Mouse (Mus musculus) limb, embryonic 14.5 days (tissue): ENCODE measurements around the gene Fuca2. TPM values are rescaled to one million over a fixed set of nuclear protein-coding genes. Genes with fewer than 3 reads are reported as not detected.
"Not testable (repeated sequence)": the region's sequence is repeated elsewhere in the genome, so short reads cannot be mapped to it uniquely, and the experiment has no call there.

Experiments used
- ATAC-seq: fragments of 200-750 bp; cut with Nextera tagmentation; 2 replicates; pipeline ENCODE4 v1.8.0; 2017; ENCODE audit warnings: low read depth, moderate number of reproducible peaks, moderate TSS enrichment; ENCODE audit not compliant: low FRiP score
- DNase-seq: peaks from one replicate; pipeline ENCODE4 v3.0.0-alpha.2; 2015; ENCODE audit warnings: low spot score
- H3K27ac ChIP-seq: fragments of 300-500 bp; sonication (generic); replicated peaks from 2 replicates; pipeline ENCODE4 v1.5.1; 2014; ENCODE audit warnings: low read depth, mild to moderate bottlenecking, low read length, moderate library complexity, mixed read lengths
- H3K27me3 ChIP-seq: fragments of 300-500 bp; sonication (generic); 2 replicates; pipeline ENCODE4 v1.6.1; 2014; ENCODE audit warnings: low read length, mixed read lengths; ENCODE audit not compliant: control insufficient read depth, insufficient read depth
- H3K36me3 ChIP-seq: fragments of 300-500 bp; sonication (generic); 2 replicates; pipeline ENCODE4 v1.6.1; 2014; ENCODE audit warnings: mild to moderate bottlenecking, low read length, moderate library complexity, mixed read lengths; ENCODE audit not compliant: control insufficient read depth, insufficient read depth
- H3K4me1 ChIP-seq: fragments of 300-500 bp; sonication (generic); 2 replicates; pipeline ENCODE4 v1.6.1; 2014; ENCODE audit warnings: antibody characterized with exemption, low read length, mixed read lengths; ENCODE audit not compliant: control insufficient read depth, insufficient read depth
- H3K4me2 ChIP-seq: fragments of 300-500 bp; sonication (generic); replicated peaks from 2 replicates; pipeline ENCODE4 v1.6.1; 2014; ENCODE audit warnings: low read depth, mild to moderate bottlenecking, low read length, moderate library complexity; ENCODE audit not compliant: severe bottlenecking
- H3K4me3 ChIP-seq: fragments of 300-500 bp; sonication (generic); replicated peaks from 2 replicates; pipeline ENCODE4 v1.5.1; 2014; ENCODE audit warnings: low read length
- H3K9ac ChIP-seq: fragments of 300-500 bp; sonication (generic); 2 replicates; pipeline ENCODE4 v1.6.1; 2014; ENCODE audit warnings: mild to moderate bottlenecking, low read depth, low read length, moderate library complexity; ENCODE audit not compliant: severe bottlenecking
- H3K9me3 ChIP-seq: fragments of 300-500 bp; sonication (generic); 2 replicates; pipeline ENCODE4 v1.6.1; 2016; ENCODE audit warnings: low read length; ENCODE audit not compliant: control insufficient read depth
- POLR2A ChIP-seq: fragments of 200-500 bp; IDR thresholded peaks from 2 replicates; pipeline ENCODE4 v1.8.0; 2012; ENCODE audit warnings: inconsistent platforms, mild to moderate bottlenecking, moderate library complexity, borderline replicate concordance; ENCODE audit not compliant: insufficient read depth, insufficient read length; ENCODE audit errors: extremely low read depth
- WGBS: fragments of 180-500 bp; shearing (Covaris S2); extraction: QIAGEN DNeasy Blood & Tissue Kit; methylation state at CpG from one replicate; pipeline ENCODE4 v1.1.7; 2014; 5-methylcytosine and 5-hydroxymethylcytosine counted together
- polyA plus RNA-seq, 2 experiments: library from polyadenylated mRNA; depleted of rRNA in 1 of 2; stranded (reverse) in 1 of 2; unstranded in 1 of 2; fragments of >200 nt; fragmentation: Nextera tagmentation in 1 of 2; extraction: Ambion mirVana in 1 of 2; gene quantifications; 2 replicates each; pipeline versions ENCODE4 v1.2.1 to v1.2.3; 2012 to 2014

Gene Fuca2
- polyA plus RNA-seq, 2 experiments: 33.1 to 55.8 TPM

DNA sequence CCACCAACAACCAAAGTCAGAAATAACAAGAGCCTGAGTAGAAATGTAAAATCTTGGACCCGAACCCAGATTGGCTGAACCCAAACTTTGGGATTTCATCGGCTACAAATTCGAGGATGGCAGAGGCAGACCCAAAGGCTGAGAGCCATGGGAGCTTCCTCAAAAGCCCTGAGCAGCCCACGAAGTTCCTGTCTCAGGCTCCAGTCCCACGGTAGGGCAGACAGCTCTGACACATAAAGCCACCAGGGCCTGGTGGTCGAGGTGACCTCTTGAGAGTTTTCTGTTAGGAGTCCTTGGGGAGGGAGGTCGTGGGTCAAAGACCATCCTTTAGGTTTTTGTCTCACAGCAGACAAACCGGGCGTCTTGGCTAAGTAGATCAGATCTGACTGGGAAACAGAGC is 1.1 kb downstream of the Fuca2 start:
- H3K27ac ChIP-seq: no peak overlapping the region
- 51% methylated on average over 9 of the region's 9 CpGs for WGBS
- DNase-seq (no peak), ATAC-seq (no peak)
- no peaks in the 10 kb centered on the region; the same call in 1 of the 2 replicates for H3K36me3 ChIP-seq
- H3K27me3 ChIP-seq: no peaks in the 10 kb centered on the region
- H3K4me3 ChIP-seq: peak overlapping the region; percentile 60
- H3K4me2 ChIP-seq: peak overlapping the region; percentile 81
- TF ChIP-seq POLR2A: no peak
- H3K9me3 ChIP-seq: no peaks in the 10 kb centered on the region
- H3K9ac ChIP-seq: peak overlapping the region; percentile 71; the same call in 1 of the 2 replicates
- no peaks in the 10 kb centered on the region for H3K4me1 ChIP-seq

DNA sequence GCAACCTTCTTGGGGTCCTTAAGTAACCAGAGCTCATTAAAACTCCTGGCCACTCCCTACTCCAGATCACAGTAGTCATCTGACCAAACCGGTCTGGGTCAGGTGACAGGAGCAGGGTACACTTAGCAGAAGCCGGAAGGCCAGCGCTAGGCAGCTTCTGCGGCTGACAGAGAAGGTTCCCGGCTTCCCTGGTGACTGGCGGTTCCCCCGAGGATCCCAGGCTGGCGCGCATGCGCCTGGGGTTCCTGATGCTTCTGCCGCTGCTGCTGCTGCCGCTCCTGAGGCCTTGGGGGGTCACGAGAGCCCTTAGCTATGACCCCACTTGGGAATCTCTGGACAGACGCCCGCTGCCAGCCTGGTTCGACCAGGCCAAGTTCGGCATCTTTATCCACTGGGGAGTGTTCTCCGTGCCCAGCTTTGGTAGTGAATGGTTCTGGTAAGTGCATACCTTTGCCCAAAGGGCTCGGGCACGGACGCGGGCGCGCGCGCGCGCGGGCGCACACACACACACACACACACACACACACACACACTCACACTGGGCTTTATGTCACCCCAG is 1.7 kb downstream of the Fuca2 start:
- ATAC-seq (peak; percentile 77), DNase-seq (peak; percentile 76)
- Histone ChIP-seq H3K9me3 (no peaks in the 10 kb centered on the region), H3K4me3 (peak overlapping the region; percentile 60), H3K4me2 (peak overlapping the region; percentile 81), H3K27ac (no peak overlapping the region), H3K9ac (peak overlapping the region; percentile 71), H3K4me1 (no peaks in the 10 kb centered on the region), H3K36me3 (no peaks in the 10 kb centered on the region; the same call in 1 of the 2 replicates), H3K27me3 (no peaks in the 10 kb centered on the region)
- WGBS: 0% methylated on average over 29 of the region's 30 CpGs
- no peak for TF ChIP-seq POLR2A

DNA sequence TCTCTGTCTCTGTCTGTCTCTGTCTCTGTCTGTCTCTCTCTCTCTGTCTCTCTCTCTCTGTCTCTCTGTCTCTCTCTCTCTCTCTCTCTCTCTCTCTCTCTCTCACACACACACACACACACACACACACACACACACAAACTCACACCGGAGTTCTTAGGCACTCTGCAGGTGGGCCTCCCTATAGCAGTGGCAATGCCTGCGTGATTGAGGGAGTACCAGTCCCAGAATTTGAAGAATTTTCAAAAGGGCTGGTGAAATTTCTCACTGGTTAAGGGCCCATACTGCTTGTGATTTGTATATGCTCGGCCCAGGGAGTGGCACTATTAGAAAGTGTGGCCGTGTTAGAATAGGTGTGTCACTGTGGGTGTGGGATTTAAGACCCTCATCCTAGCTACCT is 2.2 kb downstream of the Fuca2 start:
- WGBS: 49% methylated on average over 4 of the region's 4 CpGs
- DNase-seq, H3K27ac ChIP-seq, H3K36me3 ChIP-seq, ATAC-seq, H3K27me3 ChIP-seq, H3K9me3 ChIP-seq, H3K4me1 ChIP-seq: not testable (repeated sequence)
- Histone ChIP-seq H3K4me2 (peak overlapping the region; percentile 81), H3K4me3 (peak overlapping the region; percentile 60), H3K9ac (peak overlapping the region; percentile 71)

DNA sequence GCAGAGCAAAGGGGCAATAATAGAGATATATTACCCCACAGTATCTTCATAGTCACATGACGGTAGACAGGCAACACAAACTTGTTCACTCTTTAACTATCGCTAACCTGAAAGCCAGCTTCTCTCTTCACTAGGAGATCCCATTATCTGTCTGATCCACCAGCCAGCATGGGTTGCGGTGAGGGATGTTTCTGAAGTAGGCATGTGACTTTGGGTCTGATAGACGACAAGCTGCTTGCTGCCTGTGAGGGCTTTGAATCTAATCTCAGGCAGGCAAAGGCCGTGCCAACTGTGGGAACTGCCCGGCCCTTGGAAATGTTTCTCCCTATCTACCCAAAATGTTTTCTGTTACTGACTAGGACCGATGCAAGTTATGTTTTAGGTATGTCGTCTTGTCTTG is 3.0 kb downstream of the Fuca2 start:
- H3K27ac ChIP-seq: no peak overlapping the region
- H3K4me1 ChIP-seq: no peaks in the 10 kb centered on the region
- ATAC-seq (no peak), DNase-seq (no peak)
- no peak for TF ChIP-seq POLR2A
- no peaks in the 10 kb centered on the region; the same call in 1 of the 2 replicates for H3K36me3 ChIP-seq
- H3K27me3 ChIP-seq: no peaks in the 10 kb centered on the region
- 88% methylated on average over 8 of the region's 8 CpGs for WGBS
- H3K4me2 ChIP-seq: no peak overlapping the region
- no peak overlapping the region for H3K9ac ChIP-seq
- no peak overlapping the region for H3K4me3 ChIP-seq
- H3K9me3 ChIP-seq: no peaks in the 10 kb centered on the region

DNA sequence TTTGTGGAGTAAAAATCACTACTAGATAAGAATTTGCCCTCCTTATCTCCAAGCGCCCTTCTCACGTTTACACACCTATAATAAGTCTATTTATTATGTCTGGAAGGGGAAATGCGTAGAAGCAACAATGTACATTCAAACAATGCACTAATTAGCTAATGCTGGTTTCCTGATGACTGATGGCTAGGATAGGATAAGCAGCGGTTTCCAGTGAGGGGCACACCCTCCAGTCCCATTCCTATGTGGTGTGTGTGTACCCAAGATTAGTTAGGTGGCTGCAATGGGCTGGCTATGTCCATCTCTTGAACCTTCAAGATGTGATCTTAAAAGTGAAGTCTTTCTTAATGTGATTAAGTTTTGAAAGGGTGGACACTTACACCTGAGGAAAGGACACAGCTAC is 22.5 kb downstream of the Fuca2 start:
- no peaks in the 10 kb centered on the region for H3K9me3 ChIP-seq
- peaks cover 9% of the 10 kb centered on the region; the same call in 1 of the 2 replicates for H3K36me3 ChIP-seq
- H3K27me3 ChIP-seq: no peaks in the 10 kb centered on the region
- WGBS: 84% methylated on average over 4 of the region's 4 CpGs
- no peak for TF ChIP-seq POLR2A
- no peaks in the 10 kb centered on the region for H3K4me1 ChIP-seq
- H3K4me2 ChIP-seq: no peak overlapping the region
- no peak overlapping the region for H3K4me3 ChIP-seq
- ATAC-seq: no peak
- H3K9ac ChIP-seq: no peak overlapping the region
- no peak overlapping the region for H3K27ac ChIP-seq
- no peak for DNase-seq

DNA sequence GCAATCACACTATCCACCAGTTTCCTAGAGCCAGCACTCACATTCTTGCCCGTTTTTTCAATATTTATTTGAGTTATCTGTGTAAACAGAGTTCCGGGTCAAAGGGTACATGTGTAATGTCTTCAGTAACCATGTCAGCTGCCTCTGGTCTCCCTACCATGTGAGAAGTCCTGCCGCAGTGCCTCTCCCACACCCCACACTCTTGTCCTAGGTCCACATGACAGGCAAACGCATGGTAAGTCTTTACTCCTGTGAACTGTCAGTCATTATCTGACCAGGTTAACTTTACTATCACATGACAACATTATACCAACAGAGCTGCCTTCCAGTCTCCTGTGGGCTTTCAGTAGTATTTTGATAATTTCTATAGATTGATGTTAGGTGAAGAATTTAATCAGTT is 28.8 kb downstream of the Fuca2 start:
- no peak for DNase-seq

More for the DNA sequence above, 28.8 kb downstream of the Fuca2 start:
- WGBS: 90% methylated on average over 4 of the region's 4 CpGs
- ATAC-seq: no peak
- Histone ChIP-seq H3K4me3 (no peak overlapping the region), H3K36me3 (peaks cover 50% of the 10 kb centered on the region), H3K27me3 (no peaks in the 10 kb centered on the region), H3K4me2 (no peak overlapping the region), H3K9ac (no peak overlapping the region), H3K4me1 (no peaks in the 10 kb centered on the region), H3K27ac (no peak overlapping the region), H3K9me3 (no peaks in the 10 kb centered on the region)
- TF ChIP-seq POLR2A: no peak
